Mouse (Mus musculus) erythroblast, embryonic 14.5 days (primary cell): ENCODE measurements around the gene Zfp982.

ENCODE experiments used
- GATA1 ChIP-seq: IDR thresholded peaks from 2 replicates; pipeline ENCODE4 v1.6.1; 2012; ENCODE audit warnings: low read length, inconsistent platforms, mixed read lengths
- TAL1 ChIP-seq: IDR thresholded peaks from 3 replicates; pipeline ENCODE4 v1.6.1; 2012; ENCODE audit warnings: low read length, inconsistent platforms, mixed read lengths

DNA sequence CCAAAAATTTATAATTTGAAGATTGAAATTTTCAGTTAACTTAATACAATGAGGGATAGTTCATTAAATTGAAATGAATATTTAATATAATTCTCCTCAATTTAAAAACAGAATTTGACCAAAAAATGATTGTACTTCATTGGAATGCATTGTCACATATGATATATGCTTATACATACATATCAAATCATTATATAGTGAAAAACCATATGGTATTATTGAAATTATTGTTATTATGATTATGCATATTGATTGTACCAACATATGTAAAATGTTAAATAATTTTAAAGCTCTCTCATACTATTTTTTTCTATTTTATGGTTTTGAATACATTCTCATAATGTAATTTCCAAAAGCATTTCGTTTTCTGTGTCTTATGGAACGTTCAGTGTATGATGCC is 17.0 kb downstream of the Zfp982 start:
- no peak for TF ChIP-seq GATA1
- TF ChIP-seq TAL1, result no peak
